Mouse (Mus musculus) midbrain, embryonic 16.5 days (tissue): ENCODE results near the gene Sdk1. TPM values are rescaled to one million over a fixed set of nuclear protein-coding genes. Genes with fewer than 3 reads are reported as not detected.
"Not testable (repeated sequence)": the region's sequence is repeated elsewhere in the genome, so short reads cannot be mapped to it uniquely, and the experiment has no call there.

Experiments used
- ATAC-seq: fragments of 200-750 bp; cut with Nextera tagmentation; 2 replicates; pipeline ENCODE4 v1.8.0; 2017; ENCODE audit warnings: moderate TSS enrichment
- H3K27ac ChIP-seq: fragments of 300-500 bp; sonication (generic); 2 replicates; pipeline ENCODE4 v1.5.1; 2014; ENCODE audit warnings: mild to moderate bottlenecking, low read length, mixed read lengths
- H3K27me3 ChIP-seq: fragments of 300-500 bp; sonication (generic); 2 replicates; pipeline ENCODE4 v1.6.1; 2014; ENCODE audit warnings: low read depth, low read length, mixed read lengths; ENCODE audit not compliant: control insufficient read depth, insufficient read depth
- H3K36me3 ChIP-seq: fragments of 300-500 bp; sonication (generic); 2 replicates; pipeline ENCODE4 v1.6.1; 2014; ENCODE audit warnings: mild to moderate bottlenecking, low read length, moderate library complexity, mixed read lengths; ENCODE audit not compliant: control insufficient read depth, insufficient read depth
- H3K4me1 ChIP-seq: fragments of 300-500 bp; sonication (generic); 2 replicates; pipeline ENCODE4 v1.6.1; 2014; ENCODE audit warnings: mild to moderate bottlenecking, low read length, mixed read lengths; ENCODE audit not compliant: control insufficient read depth, insufficient read depth
- H3K4me2 ChIP-seq: fragments of 300-500 bp; sonication (generic); 2 replicates; pipeline ENCODE4 v1.6.1; 2014; ENCODE audit warnings: mild to moderate bottlenecking, low read length, mixed read lengths
- H3K4me3 ChIP-seq: fragments of 300-500 bp; sonication (generic); 2 replicates; pipeline ENCODE4 v1.5.1; 2014; ENCODE audit warnings: low read depth, mild to moderate bottlenecking, low read length, moderate library complexity, mixed read lengths
- H3K9ac ChIP-seq: fragments of 300-500 bp; sonication (generic); 2 replicates; pipeline ENCODE4 v1.6.1; 2014; ENCODE audit warnings: low read depth, low read length, mixed read lengths
- H3K9me3 ChIP-seq: fragments of 300-500 bp; sonication (generic); replicated peaks from 2 replicates; pipeline ENCODE4 v1.6.1; 2014; ENCODE audit warnings: mild to moderate bottlenecking, low read length, mixed read lengths; ENCODE audit not compliant: control insufficient read depth, poor library complexity, severe bottlenecking
- WGBS: fragments of 180-500 bp; shearing (Covaris S2); extraction: QIAGEN DNeasy Blood & Tissue Kit; methylation state at CpG from one replicate; pipeline ENCODE4 v1.1.7; 2014; 5-methylcytosine and 5-hydroxymethylcytosine counted together
- polyA plus RNA-seq: library from polyadenylated mRNA; unstranded; fragments of >200 nt; fragmentation: Nextera tagmentation; extraction: Ambion mirVana; gene quantifications from 2 replicates; pipeline ENCODE4 v1.2.1, GENCODE M21; 2015

Gene Sdk1
- polyA plus RNA-seq, 1 experiment from 2014 or later = 2.5 TPM

DNA sequence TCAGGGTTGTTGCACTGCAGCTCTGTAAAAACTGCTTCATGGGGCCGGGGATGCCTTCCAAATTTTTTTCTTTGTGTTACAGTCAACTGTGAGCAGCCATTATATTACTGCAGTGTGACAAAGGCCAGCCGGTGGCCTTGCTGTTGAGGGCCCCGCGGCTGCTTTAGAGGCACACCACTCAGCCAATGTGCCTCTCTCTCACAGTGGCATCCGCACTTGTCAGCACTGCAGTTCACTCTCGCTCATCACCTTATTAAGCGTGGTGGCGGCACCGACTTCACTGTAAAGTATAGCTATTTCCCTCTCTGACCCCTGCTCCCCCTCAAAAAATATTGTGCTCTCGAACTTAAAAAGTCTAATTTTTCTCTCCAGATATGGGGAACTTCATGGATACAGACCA, 371.4 kb downstream of the Sdk1 start:
- H3K4me3 ChIP-seq = no peak overlapping the region
- H3K27me3 ChIP-seq = no peaks in the 10 kb centered on the region
- H3K27ac ChIP-seq = no peak overlapping the region
- H3K4me2 ChIP-seq = no peak overlapping the region
- no peak for ATAC-seq
- WGBS = 60% methylated on average over 10 of the region's 10 CpGs
- H3K36me3 ChIP-seq = no peaks in the 10 kb centered on the region
- no peak overlapping the region for H3K9ac ChIP-seq
- H3K9me3 ChIP-seq = no peaks in the 10 kb centered on the region
- H3K4me1 ChIP-seq = peaks cover 4% of the 10 kb centered on the region

DNA sequence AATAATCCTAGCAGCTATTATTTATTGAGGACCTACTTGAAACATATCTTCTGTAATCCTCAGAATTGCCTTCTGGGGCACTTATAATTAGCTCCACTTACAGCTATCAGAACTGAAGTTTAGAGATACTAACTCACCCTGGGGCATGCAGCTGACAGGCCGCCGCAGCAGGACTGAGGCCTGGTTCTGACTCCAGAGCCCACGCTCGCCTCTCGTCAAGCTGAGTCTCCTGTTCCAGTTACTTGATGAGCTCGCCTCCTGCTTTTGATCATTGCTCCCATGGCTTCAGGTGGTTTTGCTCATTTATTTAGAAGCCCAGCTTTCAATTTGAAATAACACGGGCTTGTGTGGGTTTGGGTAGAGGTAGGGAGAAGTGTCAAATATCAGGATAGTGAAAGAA, 374.5 kb downstream of the Sdk1 start:
- H3K9ac ChIP-seq = no peak overlapping the region
- H3K4me1 ChIP-seq = peaks cover 10% of the 10 kb centered on the region
- 38% methylated on average over 7 of the region's 7 CpGs for WGBS
- no peaks in the 10 kb centered on the region for H3K36me3 ChIP-seq
- H3K4me2 ChIP-seq = no peak overlapping the region
- H3K9me3 ChIP-seq = no peaks in the 10 kb centered on the region
- no peak overlapping the region for H3K27ac ChIP-seq
- ATAC-seq = no peak
- no peaks in the 10 kb centered on the region for H3K27me3 ChIP-seq
- H3K4me3 ChIP-seq = no peak overlapping the region

DNA sequence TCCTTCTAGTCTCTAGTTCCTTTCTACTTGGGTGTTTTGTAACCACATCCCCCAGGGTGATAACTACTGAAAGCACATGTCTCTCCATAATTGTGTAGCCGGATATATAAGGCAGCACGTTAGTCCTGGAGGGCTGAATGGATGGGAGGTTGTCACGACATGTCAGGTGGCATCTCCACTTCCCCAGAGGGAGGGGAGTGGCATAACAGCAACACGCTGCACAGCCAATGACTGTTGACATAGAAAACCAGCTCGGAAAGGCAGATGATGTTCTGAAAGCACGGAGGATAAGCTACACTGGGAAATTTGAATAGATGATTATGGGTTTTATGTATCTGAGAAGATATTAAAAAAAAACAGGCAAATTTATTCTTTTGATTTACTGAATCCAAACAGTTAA, 376.4 kb downstream of the Sdk1 start:
- Histone ChIP-seq H3K36me3 (no peaks in the 10 kb centered on the region), H3K27me3 (no peaks in the 10 kb centered on the region), H3K9me3 (no peaks in the 10 kb centered on the region), H3K4me2 (0 out of 2 replicates have a peak overlapping the region, but pooled peaks have one; percentile 3), H3K27ac (no peak overlapping the region), H3K4me3 (no peak overlapping the region), H3K4me1 (peaks cover 10% of the 10 kb centered on the region), H3K9ac (no peak overlapping the region)
- WGBS = 26% methylated on average over 6 of the region's 6 CpGs
- no peak for ATAC-seq

DNA sequence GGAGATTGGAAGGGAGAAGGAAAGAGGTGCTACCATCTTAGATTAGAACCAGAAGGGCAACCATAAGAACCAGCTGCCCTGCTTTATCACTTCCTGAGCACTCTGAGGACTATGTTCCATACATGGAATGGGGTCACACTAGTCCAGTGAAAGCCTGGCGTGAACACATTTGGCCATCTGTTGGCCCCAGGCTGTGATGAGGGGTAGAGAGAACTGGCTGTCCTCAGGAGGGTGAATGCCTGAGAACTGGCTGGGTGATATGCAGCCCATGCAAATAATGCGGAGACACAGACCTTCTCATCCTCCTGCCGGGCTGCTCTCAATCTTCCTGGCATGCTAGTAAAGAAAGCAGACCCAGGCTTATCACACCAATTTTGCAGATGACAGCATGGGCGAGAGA, 384.1 kb downstream of the Sdk1 start:
- H3K4me2 ChIP-seq = no peak overlapping the region
- WGBS = 85% methylated on average over 4 of the region's 4 CpGs

DNA sequence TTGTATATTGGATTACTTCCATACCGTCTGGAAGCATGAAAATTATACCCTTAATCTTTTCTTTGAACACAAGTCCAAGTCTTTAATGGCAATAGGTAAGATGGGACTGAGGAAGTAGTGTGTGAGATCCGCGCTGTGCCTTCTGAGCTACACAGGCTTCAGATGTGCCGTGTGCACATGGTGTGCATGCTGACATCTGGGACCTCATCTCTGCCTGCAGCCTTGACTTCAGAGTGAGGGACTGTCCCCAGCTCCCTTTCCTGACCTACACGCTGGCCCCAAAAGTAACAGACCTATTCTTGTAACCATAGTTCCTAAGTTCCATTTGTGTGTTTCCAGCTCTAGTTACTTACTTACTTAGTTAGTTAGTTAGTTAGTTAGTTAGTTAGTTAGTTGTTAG, 390.4 kb downstream of the Sdk1 start:
- Histone ChIP-seq H3K9ac (no peak overlapping the region), H3K36me3 (no peaks in the 10 kb centered on the region), H3K4me1 (peaks cover 3% of the 10 kb centered on the region; the same call in 1 of the 2 replicates), H3K9me3 (no peaks in the 10 kb centered on the region), H3K4me2 (no peak overlapping the region), H3K4me3 (no peak overlapping the region), H3K27me3 (no peaks in the 10 kb centered on the region), H3K27ac (no peak overlapping the region)
- WGBS = 87% methylated on average over 5 of the region's 5 CpGs
- no peak for ATAC-seq

More for the DNA sequence above, 384.1 kb downstream of the Sdk1 start:
- ATAC-seq = no peak
- Histone ChIP-seq H3K36me3 (no peaks in the 10 kb centered on the region), H3K27me3 (no peaks in the 10 kb centered on the region), H3K9ac (no peak overlapping the region), H3K4me3 (no peak overlapping the region), H3K9me3 (no peaks in the 10 kb centered on the region), H3K27ac (no peak overlapping the region), H3K4me1 (no peaks in the 10 kb centered on the region)

DNA sequence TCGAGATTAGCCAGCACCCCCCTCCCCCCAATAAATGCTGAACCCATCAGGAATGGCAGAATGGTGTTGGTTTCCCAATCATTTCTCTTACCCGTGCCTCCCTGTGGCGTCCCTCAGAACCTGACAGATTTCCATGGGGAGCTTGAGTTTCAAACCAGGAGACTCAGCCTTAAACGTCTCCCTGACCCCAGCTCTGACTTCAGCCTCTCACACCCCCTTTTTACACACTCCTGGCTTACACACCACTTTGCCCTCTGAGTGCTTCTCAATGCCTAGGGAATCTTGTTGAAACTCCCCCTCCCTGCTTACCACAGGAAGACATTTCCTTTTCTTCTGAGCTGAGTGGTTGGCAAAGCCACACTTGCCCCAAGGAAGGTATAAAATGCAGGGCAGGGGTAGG, 392.0 kb downstream of the Sdk1 start:
- no peaks in the 10 kb centered on the region for H3K9me3 ChIP-seq
- WGBS = 76% methylated on average over 4 of the region's 4 CpGs
- H3K4me3 ChIP-seq = no peak overlapping the region
- no peak overlapping the region for H3K27ac ChIP-seq
- no peak overlapping the region for H3K4me2 ChIP-seq
- peaks cover 3% of the 10 kb centered on the region; the same call in 1 of the 2 replicates for H3K4me1 ChIP-seq
- no peak overlapping the region for H3K9ac ChIP-seq
- no peak for ATAC-seq
- H3K36me3 ChIP-seq = no peaks in the 10 kb centered on the region
- no peaks in the 10 kb centered on the region for H3K27me3 ChIP-seq

DNA sequence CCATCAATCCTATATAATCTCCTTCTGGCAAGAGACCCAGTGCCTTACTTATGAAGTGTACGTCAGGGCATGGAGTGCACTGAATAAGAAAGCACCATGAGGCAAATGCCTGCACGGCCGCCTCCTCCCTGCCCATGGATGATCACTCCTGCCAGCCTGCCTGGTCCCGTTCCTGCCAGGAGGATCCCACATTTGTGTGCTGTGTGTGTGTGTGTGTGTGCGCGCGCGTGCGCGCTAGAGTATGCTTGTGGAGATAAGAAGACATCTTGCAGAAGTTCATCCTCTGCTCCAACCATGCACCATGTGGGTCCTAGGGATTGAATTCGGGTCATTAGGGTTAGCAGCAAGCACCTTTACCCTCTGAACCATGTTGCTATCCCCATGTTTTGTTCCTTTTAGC, 395.1 kb downstream of the Sdk1 start:
- no peaks in the 10 kb centered on the region for H3K36me3 ChIP-seq
- no peaks in the 10 kb centered on the region for H3K9me3 ChIP-seq
- no peak overlapping the region for H3K4me2 ChIP-seq
- H3K9ac ChIP-seq = no peak overlapping the region
- WGBS = 95% methylated on average over 11 of the region's 11 CpGs
- no peak overlapping the region for H3K4me3 ChIP-seq
- no peak for ATAC-seq
- H3K27me3 ChIP-seq = no peaks in the 10 kb centered on the region
- no peak overlapping the region for H3K27ac ChIP-seq
- H3K4me1 ChIP-seq = peaks cover 3% of the 10 kb centered on the region; the same call in 1 of the 2 replicates

DNA sequence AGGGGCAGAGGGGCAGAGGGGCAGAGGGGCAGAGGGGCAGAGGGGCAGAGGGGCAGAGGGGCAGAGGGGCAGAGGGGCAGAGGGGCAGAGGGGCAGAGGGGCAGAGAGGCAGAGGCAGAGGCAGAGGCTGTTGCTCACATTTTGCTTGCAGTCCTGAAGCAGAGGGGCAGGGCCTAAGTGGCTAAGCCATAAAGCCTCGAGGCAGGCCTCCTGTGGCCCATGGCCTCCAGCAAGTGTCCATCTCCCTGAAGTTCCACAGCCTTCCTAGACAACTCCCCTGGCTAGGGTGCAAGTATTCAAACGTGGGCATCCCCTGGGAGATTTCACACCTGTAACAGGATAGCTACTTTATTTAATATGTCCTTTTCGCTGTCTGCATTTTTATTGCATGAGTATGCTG, 395.8 kb downstream of the Sdk1 start:
- H3K27ac ChIP-seq, H3K9ac ChIP-seq, H3K4me3 ChIP-seq, H3K4me2 ChIP-seq, H3K9me3 ChIP-seq, H3K27me3 ChIP-seq, H3K36me3 ChIP-seq, H3K4me1 ChIP-seq, ATAC-seq: not testable (repeated sequence)
- WGBS = 76% methylated on average over 3 of the region's 3 CpGs

DNA sequence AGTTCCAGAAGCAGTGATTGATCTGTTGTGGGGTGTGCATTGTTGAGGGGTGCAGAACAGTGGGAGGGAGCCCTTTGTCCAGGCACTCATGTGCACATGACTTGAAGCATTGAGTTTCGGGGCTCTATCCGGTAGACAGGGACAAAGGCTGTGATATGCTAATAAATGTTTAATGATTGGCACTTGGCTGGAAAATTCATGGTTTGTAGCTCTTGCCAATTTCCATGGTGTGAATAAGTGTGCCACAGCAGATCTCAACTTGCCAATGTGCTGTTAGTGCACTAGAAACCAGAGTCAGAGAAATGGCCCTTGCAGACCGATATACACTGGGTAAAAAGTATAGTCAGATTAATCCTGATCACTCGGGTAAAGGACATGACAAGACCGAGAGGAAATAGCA, 404.4 kb downstream of the Sdk1 start:
- H3K27ac ChIP-seq = no peak overlapping the region
- no peaks in the 10 kb centered on the region for H3K9me3 ChIP-seq
- no peaks in the 10 kb centered on the region for H3K27me3 ChIP-seq
- H3K4me3 ChIP-seq = no peak overlapping the region
- no peak for ATAC-seq
- H3K9ac ChIP-seq = no peak overlapping the region
- H3K36me3 ChIP-seq = no peaks in the 10 kb centered on the region
- 72% methylated on average over 5 of the region's 5 CpGs for WGBS
- H3K4me1 ChIP-seq = no peaks in the 10 kb centered on the region
- no peak overlapping the region for H3K4me2 ChIP-seq

DNA sequence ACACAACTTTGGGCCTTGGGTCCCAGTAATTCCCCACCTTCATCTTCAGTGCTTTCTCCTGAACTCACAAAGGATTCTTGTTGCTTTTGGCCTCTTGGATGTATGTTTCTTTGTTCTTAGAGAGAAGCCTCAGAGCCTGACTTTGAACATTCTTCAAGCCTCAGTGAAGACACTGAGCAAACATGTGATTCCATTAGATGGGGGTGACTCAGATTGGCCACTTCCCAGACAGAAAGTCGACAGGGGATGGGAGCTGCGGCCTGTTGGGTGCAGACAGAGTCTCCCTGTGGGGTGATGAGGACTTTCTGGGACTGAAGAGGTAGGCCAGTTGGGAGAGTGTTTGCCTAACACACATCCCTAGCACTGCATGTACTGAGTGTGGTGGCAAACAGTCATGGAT, 405.3 kb downstream of the Sdk1 start:
- Histone ChIP-seq H3K9ac (no peak overlapping the region), H3K4me1 (no peaks in the 10 kb centered on the region), H3K36me3 (no peaks in the 10 kb centered on the region), H3K27me3 (no peaks in the 10 kb centered on the region), H3K9me3 (no peaks in the 10 kb centered on the region), H3K27ac (no peak overlapping the region), H3K4me3 (no peak overlapping the region), H3K4me2 (no peak overlapping the region)
- WGBS = 69% methylated on average over 2 of the region's 2 CpGs
- ATAC-seq = no peak
